Mouse (Mus musculus): ENCODE data around the gene Nt5c3.

Nt5c3 gene

DNA sequence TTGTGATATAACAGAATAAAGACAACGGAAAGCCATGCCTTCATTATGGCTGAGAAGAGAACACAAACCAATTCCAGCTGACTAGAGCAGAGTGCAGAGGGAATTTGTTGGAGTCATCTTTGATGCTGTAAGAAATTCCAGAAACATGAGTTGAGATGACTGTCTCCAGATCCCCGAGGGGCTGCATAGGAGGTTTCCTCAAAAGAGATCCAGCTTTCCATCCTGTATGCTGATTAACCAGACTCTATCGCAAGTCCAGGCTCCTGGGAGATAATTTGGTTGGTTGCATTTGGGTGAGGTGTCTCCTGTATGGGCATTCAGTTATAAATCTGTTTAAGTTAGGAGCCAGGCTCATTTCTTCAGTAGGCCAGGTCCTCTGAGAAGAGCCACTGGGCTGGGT, 86.1 kb downstream of the Nt5c3 start:
- in situ Hi-C loops (cut with MboI, MseI) = no loop called here

DNA sequence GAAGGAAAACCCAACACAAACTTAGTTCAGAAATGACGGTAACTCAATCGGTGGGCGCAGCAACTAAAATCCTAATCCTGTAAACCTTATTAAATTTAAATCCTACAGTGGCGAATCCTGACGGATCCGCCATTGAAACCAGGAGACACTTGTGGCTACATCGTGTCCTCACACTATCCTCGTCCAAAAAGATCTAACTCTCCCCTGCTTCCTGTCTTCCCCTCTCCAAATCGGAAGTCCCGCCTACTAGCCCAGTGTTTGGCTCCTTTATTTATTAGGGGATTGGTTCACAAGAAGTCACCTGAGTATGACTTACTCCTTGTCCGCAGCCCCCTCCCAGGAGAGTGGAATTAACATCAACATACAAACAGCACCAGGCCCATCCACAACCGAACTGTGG, 86.6 kb downstream of the Nt5c3 start:
- in situ Hi-C loops (cut with MboI, MseI) = no loop called here

DNA sequence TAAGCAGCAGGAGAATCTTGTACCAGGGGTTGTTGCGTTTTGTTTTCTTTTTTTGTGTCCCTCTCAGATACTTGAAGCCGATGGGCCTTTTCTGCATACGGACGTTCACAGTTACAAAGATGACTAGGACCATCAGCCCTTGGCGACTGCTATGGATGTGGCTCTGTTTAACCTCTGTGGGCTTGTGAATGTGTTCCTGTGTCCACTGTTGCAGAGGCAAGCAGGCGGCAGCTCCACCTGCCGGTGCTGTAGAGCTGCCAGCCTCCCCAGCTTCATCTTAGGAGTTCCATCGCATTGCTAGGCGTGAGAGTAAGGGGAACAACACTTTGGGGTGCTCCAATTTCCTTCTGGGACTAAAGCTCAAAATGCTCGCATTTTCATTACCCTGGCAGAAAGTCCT, 88.2 kb downstream of the Nt5c3 start:
- in situ Hi-C loops (cut with MboI, MseI) = no loop called here

DNA sequence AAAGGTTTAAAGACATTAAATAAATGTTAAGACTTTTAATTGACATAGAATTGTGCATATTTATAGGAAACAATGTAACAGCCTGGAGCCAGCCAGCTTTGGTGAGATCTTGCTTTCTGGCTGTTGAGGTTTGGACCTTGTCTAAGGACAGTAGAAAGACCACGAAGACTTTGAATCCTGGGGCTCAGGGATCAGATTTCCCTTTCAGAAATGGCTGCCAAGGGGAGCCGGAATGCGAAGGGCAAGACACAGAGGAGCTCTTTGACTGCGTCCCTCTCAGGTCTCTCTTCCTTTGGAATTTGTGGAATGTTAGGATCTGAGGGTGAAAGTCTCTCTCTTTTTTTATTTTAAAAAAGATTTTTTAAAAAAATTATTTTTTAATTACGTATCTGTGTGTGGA, 89.0 kb downstream of the Nt5c3 start:
- in situ Hi-C loops (cut with MboI, MseI) = no loop called here

DNA sequence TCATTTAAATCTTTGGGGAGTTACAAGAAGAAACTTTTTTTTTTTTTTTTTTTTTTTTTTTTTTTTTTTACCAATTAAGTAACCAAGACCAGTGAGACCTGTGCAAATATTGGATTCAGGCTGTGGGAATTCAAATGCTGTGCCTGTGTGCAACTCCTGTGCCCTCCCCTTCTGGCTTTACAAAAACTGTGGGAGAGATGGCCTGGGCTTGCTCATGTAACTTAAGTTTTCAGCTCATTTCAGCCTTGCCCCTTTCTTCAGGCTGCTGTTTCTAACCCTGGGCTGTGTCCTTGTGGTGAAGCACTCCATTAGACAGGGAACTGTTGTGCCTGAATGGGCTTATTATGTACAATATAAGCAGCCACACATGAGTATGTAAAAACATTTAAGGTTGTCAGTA, 90.9 kb downstream of the Nt5c3 start:
- in situ Hi-C loops (cut with MboI, MseI) = no loop called here

DNA sequence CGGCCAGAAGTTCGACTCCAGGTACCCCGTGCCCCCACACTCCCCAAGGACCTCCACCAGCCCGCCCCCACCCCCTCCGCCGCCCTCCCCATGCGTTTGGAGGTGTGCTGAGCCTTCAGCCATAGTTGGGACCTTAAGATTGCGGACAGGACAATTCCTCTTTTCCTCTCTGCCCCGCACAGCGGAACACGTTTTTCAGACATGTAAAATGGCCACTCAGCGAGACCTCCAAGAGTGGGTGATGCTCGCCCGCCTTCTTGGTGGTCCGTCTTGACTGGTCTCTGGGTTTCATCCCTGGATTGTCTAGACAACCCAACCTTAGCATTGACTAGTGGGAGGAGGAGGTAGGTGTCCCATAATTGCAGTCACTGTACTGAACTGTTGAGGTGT, 91.3 kb downstream of the Nt5c3 start:
- in situ Hi-C loops (cut with MboI, MseI) = no loop called here
